Mouse (Mus musculus) CD4-positive, CD25-positive, alpha-beta regulatory T cell (primary cell): ENCODE measurements around the gene Tspan10. TPM values are rescaled to one million over a fixed set of nuclear protein-coding genes. Genes with fewer than 3 reads are reported as not detected.

Experiments used
- polyA plus RNA-seq: library from polyadenylated mRNA; unstranded; fragments of 100-300 nt; shearing (Covaris generic); gene quantifications from one replicate; pipeline ENCODE4 v1.2.1, GENCODE M21; 2017

The Tspan10 gene
- polyA plus RNA-seq = not detected

DNA sequence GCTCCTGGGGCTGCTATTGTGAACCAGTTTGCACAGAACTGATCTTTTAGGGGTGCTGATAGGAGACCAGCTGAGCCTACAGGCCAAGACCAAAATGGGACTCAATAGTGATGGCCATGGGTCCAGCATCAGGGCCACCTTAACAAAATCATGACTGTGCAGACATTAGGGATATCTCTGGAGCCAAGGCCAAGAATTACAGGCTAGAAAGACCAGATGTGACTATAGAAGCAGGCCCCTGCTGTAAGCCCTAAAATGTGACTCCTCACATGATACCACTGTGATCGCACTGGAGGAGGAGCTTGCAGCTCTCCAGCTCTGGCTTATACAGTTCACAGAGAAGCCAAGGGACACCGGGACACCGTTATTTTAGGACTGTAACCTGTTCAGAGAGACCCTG is at the start of gene Tspan10:
Gene Tspan10 (plus strand): TSS at position 301 of the 400 bp plus-strand sequence.

DNA sequence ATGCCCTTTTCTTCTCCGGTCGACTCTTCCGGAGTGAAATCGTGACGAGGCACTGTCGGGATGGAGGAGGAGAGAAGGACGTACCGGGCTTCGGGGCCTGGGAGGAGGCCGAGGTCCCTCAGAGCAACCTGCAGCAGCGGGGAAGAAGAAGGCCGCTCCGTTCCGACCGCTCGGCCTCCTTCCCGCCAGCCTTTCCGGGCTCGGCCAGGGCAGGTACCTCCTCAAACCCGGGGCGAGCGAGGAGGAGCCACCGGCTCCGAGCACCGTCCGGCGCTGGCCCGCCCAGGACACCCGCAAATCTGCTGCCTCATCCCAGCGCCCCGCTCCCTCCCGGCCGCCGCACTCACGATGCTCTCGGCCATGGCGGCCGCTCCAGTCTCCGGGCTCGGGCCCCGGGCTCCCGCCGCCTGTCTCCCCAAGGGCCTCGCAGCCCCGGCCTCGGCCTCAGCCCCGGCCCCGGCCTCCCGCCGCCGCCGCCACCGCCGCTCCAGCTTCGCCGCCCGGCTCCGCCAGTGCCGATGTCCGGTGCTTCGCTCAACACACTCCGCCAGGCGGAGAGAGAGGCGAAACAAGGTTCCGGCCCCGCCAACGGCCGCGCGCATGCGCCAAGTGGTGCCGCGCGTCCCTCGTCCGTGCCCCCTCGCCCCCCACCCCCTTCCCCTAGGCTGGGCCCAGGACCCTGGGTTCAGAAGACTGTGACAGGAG is 5.1 kb upstream of the Tspan10 start, which contains the start of gene Nploc4:
Gene Nploc4 (minus strand): TSS at position 557 of the 705 bp plus-strand sequence.

DNA sequence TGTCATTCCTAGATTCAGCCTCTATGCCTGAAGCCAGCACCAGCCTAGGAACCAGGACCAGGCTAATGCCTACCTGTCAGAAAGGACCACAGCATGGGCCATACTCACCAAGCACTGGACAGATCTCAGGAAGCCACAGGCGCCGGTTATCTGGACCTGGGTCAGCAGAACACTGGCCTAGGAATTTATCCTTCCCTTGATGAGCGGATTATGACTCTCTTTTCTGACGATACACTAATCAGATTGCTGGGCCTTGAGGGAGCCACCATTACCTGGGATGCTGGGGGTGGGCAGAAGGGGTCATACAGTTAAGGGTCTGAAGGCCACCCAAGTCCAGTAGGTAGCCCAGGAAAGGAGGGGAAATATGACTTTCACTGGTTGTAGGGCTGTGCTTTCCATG is 10.9 kb downstream of the Tspan10 start, which contains the start of gene Pde6g:
Gene Pde6g (minus strand): TSS at position 195 of the 400 bp plus-strand sequence.

DNA sequence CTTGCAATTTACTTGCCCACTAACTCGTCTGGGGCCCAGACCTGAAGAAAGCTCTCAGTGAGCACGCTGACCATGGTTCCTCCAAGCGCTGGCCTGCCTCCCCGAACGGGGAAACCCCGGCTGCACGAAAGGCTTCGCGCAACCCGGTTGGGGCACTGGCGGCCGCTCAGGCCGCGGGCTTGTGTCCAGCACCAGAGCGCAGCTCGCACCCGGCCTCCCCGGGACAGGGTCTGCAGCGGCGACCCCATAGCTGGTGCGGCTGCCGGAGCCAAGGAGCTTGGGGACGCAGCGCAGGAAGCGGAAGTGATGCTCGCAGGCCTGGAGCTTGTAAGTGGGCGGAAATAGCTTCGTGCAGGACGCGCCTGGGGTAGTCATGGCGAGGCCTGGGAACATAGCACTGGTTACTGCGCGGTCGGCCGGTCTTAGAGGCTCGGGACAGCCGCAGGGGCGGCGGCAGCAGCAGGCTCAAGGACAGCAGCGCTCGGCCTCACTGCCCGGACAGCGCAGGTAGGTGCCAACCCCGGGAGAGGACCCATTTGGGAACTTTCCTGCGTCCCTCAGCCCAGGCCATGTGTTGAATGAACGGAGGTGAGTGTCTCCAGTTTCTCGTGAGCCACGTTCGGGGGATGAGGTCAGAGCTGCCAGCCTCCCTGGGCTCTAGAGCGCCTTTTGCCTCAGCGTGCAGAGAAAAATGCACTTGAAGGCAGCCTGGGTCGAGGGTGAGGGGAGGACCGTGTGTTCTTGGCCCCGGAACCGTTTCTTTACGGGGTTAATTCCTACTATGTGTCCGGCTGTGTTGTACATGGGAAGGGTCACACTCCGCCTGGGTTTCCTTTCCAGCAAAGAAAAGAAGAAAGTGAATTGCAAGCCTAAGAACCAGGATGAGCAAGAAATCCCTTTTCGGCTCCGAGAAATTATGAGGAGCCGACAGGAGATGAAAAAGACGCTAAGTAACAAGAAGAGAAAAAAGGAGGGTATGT is 15.6 kb downstream of the Tspan10 start, which contains the start of the genes Oxld1 and Ccdc137:
Gene Oxld1 (minus strand): TSS at position 297 of the 980 bp plus-strand sequence.
Gene Ccdc137 (plus strand): TSS at position 344 of the 980 bp plus-strand sequence.

DNA sequence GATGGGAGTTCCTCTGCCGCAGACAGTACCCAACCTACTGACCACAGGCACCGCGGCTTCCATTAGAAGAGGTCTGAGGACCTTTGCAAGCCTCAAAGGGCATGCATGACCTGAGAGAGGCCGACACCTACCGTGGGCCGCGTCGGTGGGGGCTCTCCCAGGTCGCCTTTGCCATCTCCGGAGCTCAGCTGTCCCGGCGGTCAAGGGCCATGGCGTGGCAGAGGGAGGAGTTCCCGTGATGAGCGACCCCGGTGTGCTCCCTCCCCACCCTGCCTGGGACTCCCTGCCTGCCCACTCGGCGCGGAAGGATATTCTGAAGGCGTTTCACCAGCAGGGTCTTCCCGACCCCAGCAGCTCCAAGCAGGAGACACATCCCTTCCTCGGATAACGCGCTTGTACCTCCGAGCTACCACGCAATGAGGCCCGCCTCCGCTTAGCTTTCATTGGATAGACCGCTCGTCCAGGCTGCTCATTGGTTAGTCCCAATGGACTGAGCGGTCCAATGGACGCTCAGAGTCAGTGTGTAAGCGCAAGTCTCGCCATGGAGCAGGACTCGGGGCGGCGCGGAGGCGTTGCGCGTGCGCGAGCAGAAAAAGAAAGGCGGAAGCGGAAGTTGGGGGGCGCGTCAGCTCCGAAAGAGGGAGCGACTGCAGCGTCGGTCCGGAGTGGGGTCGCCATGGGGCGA is 24.7 kb downstream of the Tspan10 start, which contains the start of gene Arl16:
Gene Arl16 (minus strand): TSS at position 557 of the 685 bp plus-strand sequence.

DNA sequence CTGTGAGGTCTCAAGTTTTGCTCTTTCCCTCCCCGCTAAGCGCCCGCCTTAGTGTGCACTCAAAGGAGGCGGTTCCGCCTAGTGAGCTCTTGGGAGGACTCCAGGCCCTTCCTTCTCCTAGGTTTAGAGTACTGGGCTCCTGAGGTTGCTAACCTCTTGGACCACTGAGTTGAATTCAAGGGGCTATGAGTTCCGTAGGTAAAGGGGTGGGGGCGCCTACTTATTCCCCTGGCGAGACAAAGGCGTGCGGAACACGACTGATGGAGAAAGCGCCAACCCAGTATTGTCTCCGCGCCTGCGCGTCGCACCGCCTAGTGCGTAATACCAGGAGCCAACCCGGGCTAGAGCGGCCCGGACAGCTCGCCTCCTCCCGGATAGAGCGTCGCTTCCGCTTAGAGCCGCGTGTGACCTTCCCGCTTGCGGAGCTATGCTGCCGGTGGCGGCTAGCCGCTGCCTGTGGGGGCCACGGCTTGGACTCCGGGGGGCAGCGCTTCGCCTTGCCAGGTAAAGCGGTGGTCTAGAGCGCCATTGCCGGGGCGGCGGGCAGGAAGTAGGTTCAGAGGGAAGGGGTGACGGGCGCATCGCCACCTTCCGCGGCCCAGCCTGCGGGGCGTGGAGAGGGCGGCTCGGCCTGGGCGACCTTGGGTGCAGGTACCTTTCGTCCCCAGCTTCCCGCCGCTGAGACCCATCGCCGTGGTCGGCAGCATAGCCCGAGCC is 42.0 kb downstream of the Tspan10 start, which contains the start of gene Mrpl12:
Gene Mrpl12 (plus strand): TSS at position 349 of the 717 bp plus-strand sequence.

DNA sequence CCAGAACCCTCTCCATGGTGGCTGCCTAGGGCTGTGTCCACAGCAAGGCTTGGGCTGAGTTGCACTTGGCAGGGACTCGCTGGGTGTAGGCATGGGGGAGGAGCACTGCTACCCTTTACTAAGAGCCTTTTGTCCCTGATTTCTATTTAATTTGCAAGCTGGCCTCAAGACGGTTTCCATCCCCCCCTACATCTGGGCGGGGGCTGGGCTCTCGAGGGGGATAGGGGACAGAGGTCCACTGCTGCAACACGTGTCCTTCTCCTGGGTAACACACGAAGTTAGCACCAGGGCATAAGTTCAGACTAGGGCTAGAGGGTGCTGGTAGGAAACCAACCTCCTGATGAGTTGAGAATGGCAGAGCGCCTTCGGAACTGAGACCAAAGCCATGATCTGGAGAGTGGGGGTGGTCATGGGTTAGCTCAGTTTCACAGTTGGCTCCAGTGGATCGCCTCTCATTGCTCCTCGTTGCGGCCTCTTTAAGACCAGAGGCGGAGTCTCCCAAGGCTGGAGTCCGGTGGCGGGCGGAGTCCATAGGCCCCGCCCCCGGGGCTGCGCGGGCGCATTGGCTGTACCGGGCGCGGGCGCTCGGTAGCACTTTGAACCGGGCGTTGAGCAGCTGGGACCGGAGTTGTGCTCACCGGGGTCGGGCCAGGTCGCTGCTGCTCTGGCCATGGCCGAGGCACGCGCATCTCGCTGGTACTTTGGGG is 49.0 kb downstream of the Tspan10 start, which contains the start of gene Slc25a10:
Gene Slc25a10 (plus strand): TSS at position 524 of the 707 bp plus-strand sequence.

Other genes starting within 250 kb of the Tspan10 start
- gene Bahcc1, start 209.7 kb upstream of the Tspan10 start, polyA plus RNA-seq = not detected
- gene Actg1, start 94.1 kb upstream of the Tspan10 start, polyA plus RNA-seq = 2,226 TPM
- 0.68 TPM for gene Fscn2, start 81.1 kb upstream of the Tspan10 start, polyA plus RNA-seq
- 29.6 TPM for gene Faap100, start 63.9 kb upstream of the Tspan10 start, polyA plus RNA-seq
- 54.4 TPM for gene Nploc4, start 4.9 kb upstream of the Tspan10 start, polyA plus RNA-seq
- 0.35 TPM for gene Pde6g, start 10.9 kb downstream of the Tspan10 start, polyA plus RNA-seq
- 14.6 TPM for gene Oxld1, start 15.4 kb downstream of the Tspan10 start, polyA plus RNA-seq
- gene Ccdc137, start 15.5 kb downstream of the Tspan10 start, polyA plus RNA-seq = 50.7 TPM
- gene Arl16, start 25.0 kb downstream of the Tspan10 start, polyA plus RNA-seq = 36.3 TPM
- gene Mrpl12, start 42.0 kb downstream of the Tspan10 start, polyA plus RNA-seq = 70.7 TPM
- 8.9 TPM for gene Slc25a10, start 49.2 kb downstream of the Tspan10 start, polyA plus RNA-seq
- not detected for gene Gcgr, start 88.1 kb downstream of the Tspan10 start, polyA plus RNA-seq
- 144 TPM for gene Mcrip1, start 107.1 kb downstream of the Tspan10 start, polyA plus RNA-seq
- not detected for gene Ppp1r27, start 108.5 kb downstream of the Tspan10 start, polyA plus RNA-seq
- gene P4hb, start 130.6 kb downstream of the Tspan10 start, polyA plus RNA-seq = 244 TPM
- 800 TPM for gene Arhgdia, start 139.0 kb downstream of the Tspan10 start, polyA plus RNA-seq
- gene Alyref, start 155.7 kb downstream of the Tspan10 start, polyA plus RNA-seq = 327 TPM
- 115 TPM for gene Anapc11, start 155.8 kb downstream of the Tspan10 start, polyA plus RNA-seq
- gene Npb, start 165.8 kb downstream of the Tspan10 start, polyA plus RNA-seq = 1.2 TPM
- 159 TPM for gene Pcyt2, start 175.3 kb downstream of the Tspan10 start, polyA plus RNA-seq
- gene Sirt7, start 182.6 kb downstream of the Tspan10 start, polyA plus RNA-seq = 300 TPM
- 17.6 TPM for gene Mafg, start 191.0 kb downstream of the Tspan10 start, polyA plus RNA-seq
- 1.2 TPM for gene Pycr1, start 201.1 kb downstream of the Tspan10 start, polyA plus RNA-seq
- 0.41 TPM for gene Myadml2, start 205.5 kb downstream of the Tspan10 start, polyA plus RNA-seq
- not detected for gene Notum, start 218.5 kb downstream of the Tspan10 start, polyA plus RNA-seq
- gene Aspscr1, start 230.3 kb downstream of the Tspan10 start, polyA plus RNA-seq = 178 TPM